ENCODE assay signal across 29 mouse cellular contexts in genomic region chr2:180775223-180775622, GRCm38 (mm10). TPM values are rescaled to one million over a fixed set of nuclear protein-coding genes. Genes with fewer than 3 reads are reported as not detected.
DNase-seq lines count a peak whose midpoint lies in the region; ATAC-seq lines count a peak whose summit lies in the region.
"Had no signal": no experiment of that assay in that cellular context is flagged by ENCODE, and none has a peak within 500 bp of the region (broad histone marks: within the 10 kb centered on the region; RNA-seq: fewer than 3 reads in every experiment).

No protein-coding gene starts in this region.

- H3K27ac ChIP-seq in embryonic facial prominence, embryonic 10.5 days (replicated peaks) = no peak overlapping the region
- H3K27ac ChIP-seq in limb, embryonic 10.5 days = no peak overlapping the region
- no peak overlapping the region for H3K27ac ChIP-seq in midbrain, embryonic 15.5 days
- H3K27ac ChIP-seq in neural tube, embryonic 15.5 days (replicated peaks) = no peak overlapping the region
- H3K27ac ChIP-seq: embryonic facial prominence, embryonic 15.5 days; heart, adult 2 months; heart, embryonic 15.5 days; kidney, embryonic 15.5 days; liver, embryonic 14.5 days; lung, embryonic 15.5 days; macrophage had no signal

- H3K9ac ChIP-seq in midbrain, embryonic 15.5 days = no peak overlapping the region
- no peak overlapping the region for H3K9ac ChIP-seq in neural tube, embryonic 15.5 days (replicated peaks)
- H3K9ac ChIP-seq: embryonic facial prominence, embryonic 15.5 days; heart, embryonic 15.5 days; kidney, embryonic 15.5 days; liver, embryonic 14.5 days; lung, embryonic 15.5 days had no signal

- 5% methylated on average over 12 of the region's 12 CpGs for WGBS in embryonic facial prominence, embryonic 10.5 days
- 5% methylated on average over 12 of the region's 12 CpGs for WGBS in limb, embryonic 10.5 days
- WGBS in midbrain, embryonic 15.5 days = 4% methylated on average over 12 of the region's 12 CpGs
- WGBS in neural tube, embryonic 15.5 days = 3% methylated on average over 12 of the region's 12 CpGs

- H3K36me3 ChIP-seq in embryonic facial prominence, embryonic 10.5 days (replicated peaks) = no peaks in the 10 kb centered on the region
- H3K36me3 ChIP-seq in limb, embryonic 10.5 days = no peaks in the 10 kb centered on the region
- no peaks in the 10 kb centered on the region for H3K36me3 ChIP-seq in midbrain, embryonic 15.5 days (replicated peaks)
- H3K36me3 ChIP-seq in neural tube, embryonic 15.5 days = no peaks in the 10 kb centered on the region
- H3K36me3 ChIP-seq: embryonic facial prominence, embryonic 15.5 days; heart, embryonic 15.5 days; kidney, embryonic 15.5 days; lung, embryonic 15.5 days had no signal

- peaks cover 97% of the 10 kb centered on the region for H3K27me3 ChIP-seq in embryonic facial prominence, embryonic 10.5 days (replicated peaks; ENCODE audit: low read depth, poor library complexity, severe bottlenecking)
- peaks cover 99% of the 10 kb centered on the region for H3K27me3 ChIP-seq in limb, embryonic 10.5 days (ENCODE audit: low read depth, poor library complexity, severe bottlenecking)
- peaks cover 70% of the 10 kb centered on the region for H3K27me3 ChIP-seq in midbrain, embryonic 15.5 days (replicated peaks)
- peaks cover 93% of the 10 kb centered on the region for H3K27me3 ChIP-seq in neural tube, embryonic 15.5 days (replicated peaks)

- H3K4me3 ChIP-seq in embryonic facial prominence, embryonic 10.5 days = no peak overlapping the region
- no peak overlapping the region for H3K4me3 ChIP-seq in limb, embryonic 10.5 days
- H3K4me3 ChIP-seq in midbrain, embryonic 15.5 days = peak overlapping the region; percentile 40
- peak overlapping the region; percentile 33; the same call in 1 of the 2 replicates for H3K4me3 ChIP-seq in neural tube, embryonic 15.5 days (replicated peaks)
- H3K4me3 ChIP-seq: heart, adult 2 months; heart, embryonic 15.5 days; lung, embryonic 15.5 days had no signal

- H3K4me2 ChIP-seq in midbrain, embryonic 15.5 days = peak overlapping the region; percentile 61
- no peak overlapping the region for H3K4me2 ChIP-seq in neural tube, embryonic 15.5 days
- H3K4me2 ChIP-seq: heart, embryonic 15.5 days; kidney, embryonic 15.5 days; lung, embryonic 15.5 days had no signal

- DNase-seq in embryonic facial prominence, embryonic 10.5 days (ENCODE audit: low spot score) = peak; percentile 35
- DNase-seq in limb, embryonic 10.5 days (ENCODE audit: low spot score) = peak; percentile 38
- no peak for DNase-seq in adrenal gland, postnatal 25 days
- DNase-seq in layer of hippocampus, adult 9-11 months = no peak
- DNase-seq: adrenal gland, postnatal 14 days; cerebellum, adult 11 months; cerebellum, postnatal 10 days; heart, adult 2 months; right cerebral cortex, postnatal 14 days; spleen, adult 18-20 months; thymus, postnatal 36 days had no signal

- peaks cover 12% of the 10 kb centered on the region for H3K4me1 ChIP-seq in embryonic facial prominence, embryonic 10.5 days
- H3K4me1 ChIP-seq in limb, embryonic 10.5 days = peaks cover 12% of the 10 kb centered on the region
- H3K4me1 ChIP-seq in midbrain, embryonic 15.5 days = peaks cover 12% of the 10 kb centered on the region
- H3K4me1 ChIP-seq in neural tube, embryonic 15.5 days = peaks cover 15% of the 10 kb centered on the region
- H3K4me1 ChIP-seq: lung, embryonic 15.5 days had no signal

- no peaks in the 10 kb centered on the region for H3K9me3 ChIP-seq in embryonic facial prominence, embryonic 10.5 days
- no peaks in the 10 kb centered on the region for H3K9me3 ChIP-seq in limb, embryonic 10.5 days (replicated peaks)
- H3K9me3 ChIP-seq in midbrain, embryonic 15.5 days = no peaks in the 10 kb centered on the region
- H3K9me3 ChIP-seq in neural tube, embryonic 15.5 days (replicated peaks) = no peaks in the 10 kb centered on the region
- H3K9me3 ChIP-seq: embryonic facial prominence, embryonic 15.5 days; heart, embryonic 15.5 days; kidney, embryonic 15.5 days; lung, embryonic 15.5 days had no signal

- ATAC-seq in midbrain, embryonic 15.5 days (replicated peaks) = no peak
- ATAC-seq in neural tube, embryonic 15.5 days (ENCODE audit: low FRiP score) = no peak
- no peak for ATAC-seq in erythroid progenitor cell, adult 5-6 weeks (replicated peaks; ENCODE audit: low FRiP score, poor library complexity, severe bottlenecking)
- ATAC-seq: activated CD4-positive, CD25-positive, alpha-beta regulatory T cell, adult 4 months; intestine, embryonic 16.5 days; Patski had no signal

RNA-seq across cellular contexts. Expression of gene Bhlhe23, which starts 1.5 kb away (rescaled TPM):
- polyA plus RNA-seq in embryonic facial prominence, embryonic 10.5 days (2016; fragmentation: Nextera tagmentation; extraction: Ambion mirVana) = 1.2 and 1.9 TPM in 2 replicates
- polyA plus RNA-seq in limb, embryonic 10.5 days (2016; fragmentation: Nextera tagmentation; extraction: Ambion mirVana) = not detected in 2 replicates
- 14.9 and 16.5 TPM in 2 replicates for polyA plus RNA-seq in midbrain, embryonic 15.5 days (2015; fragmentation: Nextera tagmentation; extraction: Ambion mirVana)
- 1.6 and 1.9 TPM in 2 replicates for polyA plus RNA-seq in neural tube, embryonic 15.5 days (2015; fragmentation: Nextera tagmentation; extraction: Ambion mirVana)
- total RNA-seq in erythroid progenitor cell, adult 5-6 weeks (2015; ENCODE audit: low replicate concordance) = not detected in 2 replicates
- not detected in 2 replicates for total RNA-seq in erythroid progenitor cell, adult 5-6 weeks (2017; ENCODE audit: low replicate concordance)
- not detected in 2 replicates for total RNA-seq in adrenal gland, postnatal 25 days (2021)
- total RNA-seq: adrenal gland, postnatal 14 days; gastrocnemius, adult 8-10 months; heart, adult 2 months; hematopoietic stem cell, adult 5-6 weeks; monocyte, adult 5-6 weeks; neutrophil, adult 5-6 weeks had no signal
- polyA plus RNA-seq: activated CD4-positive, CD25-positive, alpha-beta regulatory T cell, adult 4 months; embryonic facial prominence, embryonic 15.5 days; heart, adult 2 months; heart, embryonic 15.5 days; intestine, embryonic 16.5 days; kidney, embryonic 15.5 days; large intestine, adult 2 months; limb, embryonic 14.5 days; liver, embryonic 14.5 days; lung, embryonic 15.5 days; macrophage; Patski had no signal

RNA-seq across cellular contexts. Expression of gene Slc17a9, which starts 50.2 kb away (rescaled TPM):
- 0.38 and 0.66 TPM in 2 replicates for polyA plus RNA-seq in embryonic facial prominence, embryonic 10.5 days (2016; fragmentation: Nextera tagmentation; extraction: Ambion mirVana)
- polyA plus RNA-seq in limb, embryonic 10.5 days (2016; fragmentation: Nextera tagmentation; extraction: Ambion mirVana) = 0.38 and 0.73 TPM in 2 replicates
- polyA plus RNA-seq in midbrain, embryonic 15.5 days (2015; fragmentation: Nextera tagmentation; extraction: Ambion mirVana) = 0.17 and 0.26 TPM in 2 replicates
- polyA plus RNA-seq in neural tube, embryonic 15.5 days (2015; fragmentation: Nextera tagmentation; extraction: Ambion mirVana) = 0.31 and 1.4 TPM in 2 replicates
- total RNA-seq in erythroid progenitor cell, adult 5-6 weeks (2015; ENCODE audit: low replicate concordance) = 6.1 and 6.3 TPM in 2 replicates
- total RNA-seq in erythroid progenitor cell, adult 5-6 weeks (2017; ENCODE audit: low replicate concordance) = 0.38 and 2.6 TPM in 2 replicates
- 1.1 and 2.2 TPM in 2 replicates for total RNA-seq in adrenal gland, postnatal 25 days (2021)

Comparison
In these comparisons a context has a peak if more than half of its experiments do, and no peak if none do; other contexts are left out.
1. DNase-seq: peak in embryonic facial prominence, embryonic 10.5 days (single experiment) and limb, embryonic 10.5 days (single experiment); none in adrenal gland, postnatal 25 days (single experiment) and layer of hippocampus, adult 9-11 months (single experiment).
2. H3K4me3 ChIP-seq: peak in midbrain, embryonic 15.5 days (single experiment) and neural tube, embryonic 15.5 days (single experiment); none in embryonic facial prominence, embryonic 10.5 days (single experiment) and limb, embryonic 10.5 days (single experiment).